ENCODE assay signal across 9 mouse cellular contexts in genomic region chr12:56541068-56541467, GRCm38 (mm10). TPM values are rescaled to one million over a fixed set of nuclear protein-coding genes. Genes with fewer than 3 reads are reported as not detected.
DNase-seq lines count a peak whose midpoint lies in the region; ATAC-seq and TF ChIP-seq lines count a peak whose summit lies in the region.
"Had no signal": no experiment of that assay in that cellular context is flagged by ENCODE, and none has a peak within 500 bp of the region (broad histone marks: within the 10 kb centered on the region; RNA-seq: fewer than 3 reads in every experiment).

No protein-coding gene starts in this region.

- H3K27ac ChIP-seq in embryonic facial prominence, embryonic 13.5 days: no peak overlapping the region
- no peak overlapping the region for H3K27ac ChIP-seq in heart, embryonic 15.5 days
- 0 out of 2 replicates have a peak overlapping the region, but pooled peaks have one; percentile 1 for H3K27ac ChIP-seq in lung, embryonic 16.5 days (ENCODE audit: low read length)

- peak; percentile 32 to 48 for DNase-seq in adrenal gland, postnatal 4 days (ENCODE audit: low spot score in 2 of 2)
- DNase-seq in kidney, postnatal 36 days: peak; percentile 58 to 86
- DNase-seq in right cerebral cortex, adult 18-20 months: peak; percentile 78
- no peak for DNase-seq in natural killer cell, adult 2 months (ENCODE audit: low spot score in 2 of 2)

- TF ChIP-seq CTCF in E14TG2a.4 (conservative IDR thresholded peaks at IDR 0.05; ENCODE audit: low read length): peak; percentile 70

- H3K4me2 ChIP-seq in embryonic facial prominence, embryonic 13.5 days: peak overlapping the region; percentile 41
- H3K4me2 ChIP-seq in heart, embryonic 15.5 days: peak overlapping the region; percentile 46
- H3K4me2 ChIP-seq in lung, embryonic 16.5 days (ENCODE audit: low read depth, low read length): peak overlapping the region; percentile 31

- 0 out of 2 replicates have a peak overlapping the region, but pooled peaks have one; percentile 23 for H3K4me3 ChIP-seq in E14TG2a.4 (replicated peaks; ENCODE audit: low read length)
- no peak overlapping the region for H3K4me3 ChIP-seq in embryonic facial prominence, embryonic 13.5 days
- H3K4me3 ChIP-seq in heart, embryonic 15.5 days: 0 out of 2 replicates have a peak overlapping the region, but pooled peaks have one; percentile 12
- peak overlapping the region; percentile 10 for H3K4me3 ChIP-seq in lung, embryonic 16.5 days (ENCODE audit: low read length)

- H3K27me3 ChIP-seq in E14TG2a.4 (ENCODE audit: insufficient read depth, low read length): peaks cover 70% of the 10 kb centered on the region
- peaks cover 88% of the 10 kb centered on the region for H3K27me3 ChIP-seq in embryonic facial prominence, embryonic 13.5 days
- H3K27me3 ChIP-seq in heart, embryonic 15.5 days: peaks cover 79% of the 10 kb centered on the region
- peaks cover 44% of the 10 kb centered on the region for H3K27me3 ChIP-seq in lung, embryonic 16.5 days (ENCODE audit: control insufficient read depth, insufficient read depth, low read depth, low read length)

- H3K36me3 ChIP-seq in E14TG2a.4 (ENCODE audit: insufficient read depth, low read length): no peaks in the 10 kb centered on the region; the same call in 1 of the 2 replicates
- H3K36me3 ChIP-seq in embryonic facial prominence, embryonic 13.5 days: no peaks in the 10 kb centered on the region
- no peaks in the 10 kb centered on the region for H3K36me3 ChIP-seq in heart, embryonic 15.5 days
- no peaks in the 10 kb centered on the region for H3K36me3 ChIP-seq in lung, embryonic 16.5 days (ENCODE audit: control insufficient read depth, insufficient read depth, low read length)

- H3K4me1 ChIP-seq in E14TG2a.4 (replicated peaks; ENCODE audit: low read depth, low read length): peaks cover 9% of the 10 kb centered on the region
- peaks cover 6% of the 10 kb centered on the region; the same call in 1 of the 2 replicates for H3K4me1 ChIP-seq in embryonic facial prominence, embryonic 13.5 days
- peaks cover 4% of the 10 kb centered on the region for H3K4me1 ChIP-seq in heart, embryonic 15.5 days (replicated peaks)
- H3K4me1 ChIP-seq in lung, embryonic 16.5 days (replicated peaks; ENCODE audit: control insufficient read depth, insufficient read depth, low read length): 0 out of 2 replicates have a peak, but pooled peaks cover 3% of the 10 kb centered on the region

- ATAC-seq in embryonic facial prominence, embryonic 13.5 days (ENCODE audit: insufficient number of reproducible peaks, insufficient read depth, low FRiP score, low TSS enrichment, low read depth): no peak
- ATAC-seq in heart, embryonic 15.5 days (replicated peaks; ENCODE audit: insufficient number of reproducible peaks, insufficient read depth, low FRiP score, low read depth): no peak
- ATAC-seq in lung, embryonic 16.5 days (ENCODE audit: low read depth): peak; percentile 52; the same call in 1 of the 2 replicates

- peaks cover 38% of the 10 kb centered on the region for H3K9me3 ChIP-seq in E14TG2a.4 (ENCODE audit: low read length)
- no peaks in the 10 kb centered on the region for H3K9me3 ChIP-seq in embryonic facial prominence, embryonic 13.5 days
- no peaks in the 10 kb centered on the region for H3K9me3 ChIP-seq in heart, embryonic 15.5 days (replicated peaks)
- H3K9me3 ChIP-seq in lung, embryonic 16.5 days (ENCODE audit: control insufficient read depth, low read length): no peaks in the 10 kb centered on the region

- no peak overlapping the region for H3K9ac ChIP-seq in embryonic facial prominence, embryonic 13.5 days
- H3K9ac ChIP-seq in heart, embryonic 15.5 days: no peak overlapping the region
- H3K9ac ChIP-seq in lung, embryonic 16.5 days (ENCODE audit: low read length): 0 out of 2 replicates have a peak overlapping the region, but pooled peaks have one; percentile 33

- 1% methylated on average over 14 of the region's 14 CpGs for WGBS in embryonic facial prominence, embryonic 13.5 days
- 3% methylated on average over 14 of the region's 14 CpGs for WGBS in heart, embryonic 15.5 days
- 2% methylated on average over 14 of the region's 14 CpGs for whole genome bisulfite sequencing in lung, embryonic 16.5 days

RNA-seq across cellular contexts. Expression of gene Nkx2-1, which starts 4.4 kb away (rescaled TPM):
- not detected for total RNA-seq in adrenal gland, postnatal 4 days (2021)
- polyA plus RNA-seq in embryonic facial prominence, embryonic 13.5 days (2015; fragmentation: Nextera tagmentation; extraction: Ambion mirVana): 0.15 TPM in 1 of 2 replicates, not detected in the other
- polyA plus RNA-seq in heart, embryonic 15.5 days (2015; fragmentation: Nextera tagmentation; extraction: Ambion mirVana): 2.1 and 6.4 TPM in 2 replicates
- polyA plus RNA-seq in lung, embryonic 16.5 days (2015; fragmentation: Nextera tagmentation; extraction: Ambion mirVana): 74.8 and 91.7 TPM in 2 replicates
- polyA plus RNA-seq: large intestine, adult 2 months had no signal

Comparison
In these comparisons a context has a peak if more than half of its experiments do, and no peak if none do; other contexts are left out.
1. DNase-seq: peak in adrenal gland, postnatal 4 days (2 of 2), kidney, postnatal 36 days (2 of 2) and right cerebral cortex, adult 18-20 months (single experiment); none in natural killer cell, adult 2 months (0 of 2).
2. RNA of gene Nkx2-1, which starts 4.4 kb away (polyA plus RNA-seq): 74.8 to 91.7 TPM in lung, embryonic 16.5 days; 2.1 to 6.4 TPM in heart, embryonic 15.5 days and 0.15 TPM in embryonic facial prominence, embryonic 13.5 days; every median in the first group is over 10 times any median in the second.
3. Peak in every context shown above with its lines, with median percentiles within 50 percentile points of each other: H3K4me2 ChIP-seq.